Mouse (Mus musculus): ENCODE data around the gene Ackr4. TPM values are rescaled to one million over a fixed set of nuclear protein-coding genes. Genes with fewer than 3 reads are reported as not detected.

Gene Ackr4
- not detected in 4 replicates for total RNA-seq (2023; ENCODE audit: inconsistent age)

DNA sequence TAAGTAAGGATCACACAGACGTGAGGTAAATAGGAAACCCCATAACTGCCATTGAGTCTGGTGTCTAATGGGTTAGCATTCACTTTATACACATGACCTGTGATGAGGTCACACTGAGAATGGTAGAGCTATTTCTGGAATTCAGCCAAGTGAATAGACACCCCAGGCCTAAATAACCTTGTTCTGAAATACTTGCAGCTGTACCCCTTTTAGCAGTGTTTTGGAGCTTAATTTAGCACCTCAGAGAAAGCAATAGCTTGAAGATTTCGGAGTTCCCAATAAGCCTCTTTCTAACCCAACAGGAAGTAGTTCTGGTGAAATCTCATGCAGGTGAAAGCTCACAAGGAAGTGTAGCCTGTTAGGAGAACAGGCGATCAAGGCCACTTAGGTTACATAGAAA is at the start of gene Ackr4:
TSS of gene Ackr4 (minus strand) at position 101 of the 400 bp plus-strand sequence.

GRCm38 (mm10) chr9:104063244-104063961 is 63.3 kb downstream of the Ackr4 start, which contains the start of gene Acad11:
Gene Acad11 (plus strand): TSS chr9:104063377.

GRCm38 (mm10) chr9:104062430-104063243 is 64.1 kb downstream of the Ackr4 start, which contains the start of gene Uba5:
Gene Uba5 (minus strand): TSS chr9:104063134.

GRCm38 (mm10) chr9:104040362-104040761 is 86.4 kb downstream of the Ackr4 start, which contains the start of gene Gm28305:
Gene Gm28305 (plus strand): TSS chr9:104040662.

Other genes starting within 250 kb of the Ackr4 start
- 4.1 to 7.6 TPM (median 6.1 TPM) in 4 replicates for gene Nphp3, start 124.4 kb downstream of the Ackr4 start, total RNA-seq (2023; ENCODE audit: inconsistent age)
- gene Gm28305, start 86.3 kb downstream of the Ackr4 start, total RNA-seq (2023; ENCODE audit: inconsistent age) = not detected in 4 replicates
- 29.0 to 32.7 TPM (median 29.4 TPM) in 4 replicates for gene Uba5, start 63.8 kb downstream of the Ackr4 start, total RNA-seq (2023; ENCODE audit: inconsistent age)
- gene Acad11, start 63.6 kb downstream of the Ackr4 start, total RNA-seq (2023; ENCODE audit: inconsistent age) = 14.1 to 15.2 TPM (median 14.7 TPM) in 4 replicates
- gene Dnajc13, start 136.0 kb upstream of the Ackr4 start, total RNA-seq (2023; ENCODE audit: inconsistent age) = 76.2 to 86.5 TPM (median 83.5 TPM) in 4 replicates
- gene Acpp, start 210.8 kb upstream of the Ackr4 start, total RNA-seq (2023; ENCODE audit: inconsistent age) = 2.9 to 5.2 TPM (median 4.1 TPM) in 4 replicates

Data from B cell, adult (primary cell).